Comparison of ENCODE assay signal across 19 mouse cellular contexts in the genomic region with DNA sequence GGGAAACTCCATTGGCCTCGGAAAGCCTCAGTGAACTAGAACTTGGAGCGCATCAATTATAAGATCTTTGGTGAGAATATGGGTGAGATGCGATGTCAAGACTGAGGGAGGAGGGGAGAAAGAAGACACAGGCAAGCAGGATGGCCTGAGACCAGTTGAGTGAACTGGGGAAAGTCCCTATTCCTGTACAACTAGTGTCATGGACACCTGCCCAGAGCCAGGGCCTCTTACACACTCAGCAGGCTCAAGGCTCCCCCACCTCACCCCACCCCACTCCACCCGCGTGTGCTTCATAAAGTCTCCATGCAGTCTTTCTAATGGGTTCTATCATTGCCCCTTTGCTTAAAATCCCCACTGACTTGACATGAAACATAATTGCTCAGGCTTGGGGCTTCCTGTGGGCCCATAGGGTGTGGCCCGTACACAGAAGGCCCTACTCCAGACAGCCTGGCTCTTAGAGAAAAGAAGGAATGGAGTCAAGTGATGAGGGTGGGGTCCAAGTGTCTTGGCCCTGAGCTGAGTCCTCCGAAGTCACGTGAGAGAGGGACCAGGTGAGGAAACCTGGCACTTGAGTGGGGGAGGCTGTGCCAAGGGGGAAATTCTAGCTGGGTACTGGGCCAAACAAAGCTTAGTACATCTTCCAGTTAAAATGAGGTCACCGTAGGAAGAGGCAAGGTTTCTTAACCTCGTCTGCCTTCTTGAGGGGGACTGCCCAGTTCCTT. TPM values are rescaled to one million over a fixed set of nuclear protein-coding genes. Genes with fewer than 3 reads are reported as not detected.
DNase-seq lines count a peak whose midpoint lies in the region; TF ChIP-seq lines count a peak whose summit lies in the region.
"Had no signal": no experiment of that assay in that cellular context is flagged by ENCODE, and none has a peak within 500 bp of the region (broad histone marks: within the 10 kb centered on the region; RNA-seq: fewer than 3 reads in every experiment).

No protein-coding gene starts in this region.

- DNase-seq in gastrocnemius, adult 18-20 months (ENCODE audit: low spot score), result peak; percentile 75
- no peak for DNase-seq in gastrocnemius, postnatal 10 days
- DNase-seq in layer of hippocampus, adult 2 months (ENCODE audit: low spot score in 2 of 2), result no peak
- no peak for DNase-seq in layer of hippocampus, adult 8-10 months (ENCODE audit: low spot score in 2 of 2)
- peak; percentile 60 to 67 for DNase-seq in gastrocnemius, adult 8-10 months (ENCODE audit: low spot score in 2 of 2)
- peak; percentile 59 for DNase-seq in lung, postnatal 36 days
- no peak for DNase-seq in right cerebral cortex, adult 2 months (ENCODE audit: low spot score in 2 of 2)
- no peak for DNase-seq in right cerebral cortex, postnatal 36 days (ENCODE audit: low spot score in 2 of 2)
- DNase-seq: adrenal gland, adult 2 months; cerebellum, postnatal 10 days; kidney, adult 2 months; kidney, postnatal 10 days; left cerebral cortex, postnatal 4 days; liver; liver, postnatal 0 days; right cerebral cortex, postnatal 14 days had no signal

- no peak overlapping the region for H3K4me3 ChIP-seq in layer of hippocampus, adult 2 months
- H3K4me3 ChIP-seq: midbrain, embryonic 13.5 days; neural tube, embryonic 13.5 days had no signal

- peak overlapping the region; percentile 88 for H3K27ac ChIP-seq in layer of hippocampus, adult 2 months
- H3K27ac ChIP-seq: midbrain, embryonic 13.5 days; neural tube, embryonic 13.5 days had no signal

- no peak for TF ChIP-seq CTCF in layer of hippocampus, adult 2 months (conservative IDR thresholded peaks at IDR 0.05)

RNA-seq across cellular contexts. Expression of a gene that starts 39.0 kb away (rescaled TPM):
- total RNA-seq in gastrocnemius, adult 18-20 months (2021), result 10 to 100 TPM; 42.6 to 56.8 TPM
- total RNA-seq in gastrocnemius, postnatal 10 days (2021), result 10 to 100 TPM; 36.4 to 42.1 TPM
- 1 to 10 TPM; 4.7 to 5.1 TPM for total RNA-seq in layer of hippocampus, adult 2 months (2021)
- 1 to 10 TPM; 5.0 to 7.3 (median 6.6) TPM for total RNA-seq in layer of hippocampus, adult 8-10 months (2022)
- 10 to 100 TPM; 52.4 to 77.6 (median 63.1) TPM for total RNA-seq in gastrocnemius, adult 8-10 months (2022)
- total RNA-seq: hematopoietic stem cell, adult 5-6 weeks had no signal

RNA-seq across cellular contexts. Expression of a gene that starts 45.2 kb away (rescaled TPM):
- total RNA-seq in gastrocnemius, adult 18-20 months (2021), result 1 to 10 TPM; 3.6 to 5.0 TPM
- 1 to 10 TPM; 8.8 to 9.8 TPM for total RNA-seq in gastrocnemius, postnatal 10 days (2021)
- total RNA-seq in layer of hippocampus, adult 2 months (2021), result 10 to 100 TPM; 11.7 to 13.4 TPM
- 10 to 100 TPM; 11.6 to 32.5 (median 21.0) TPM for total RNA-seq in layer of hippocampus, adult 8-10 months (2022)
- 1 to 10 TPM; 2.5 to 5.8 (median 4.3) TPM for total RNA-seq in gastrocnemius, adult 8-10 months (2022)

Comparison
In these comparisons a context has a peak if more than half of its experiments do, and no peak if none do; other contexts are left out.
1. DNase-seq: peak in gastrocnemius, adult 18-20 months (single experiment), gastrocnemius, adult 8-10 months (2 of 2) and lung, postnatal 36 days (single experiment); none in gastrocnemius, postnatal 10 days (single experiment), layer of hippocampus, adult 2 months (0 of 2), layer of hippocampus, adult 8-10 months (0 of 2), right cerebral cortex, adult 2 months (0 of 2) and right cerebral cortex, postnatal 36 days (0 of 2).
2. RNA of a gene that starts 39.0 kb away (total RNA-seq): 52.4 to 77.6 TPM in gastrocnemius, adult 8-10 months, 42.6 to 56.8 TPM in gastrocnemius, adult 18-20 months and 36.4 to 42.1 TPM in gastrocnemius, postnatal 10 days; 5.0 to 7.3 TPM in layer of hippocampus, adult 8-10 months and 4.7 to 5.1 TPM in layer of hippocampus, adult 2 months; every median in the first group is over 4 times any median in the second.